Mouse (Mus musculus): ENCODE measurements around the gene Gpat2. TPM values are rescaled to one million over a fixed set of nuclear protein-coding genes. Genes with fewer than 3 reads are reported as not detected.
A peak's percentile ranks its signal among the peaks of the same experiment; 100 is the strongest.

Gpat2 gene
- polyA plus RNA-seq, 1 experiment from 2014 or later: 0.39 TPM

DNA sequence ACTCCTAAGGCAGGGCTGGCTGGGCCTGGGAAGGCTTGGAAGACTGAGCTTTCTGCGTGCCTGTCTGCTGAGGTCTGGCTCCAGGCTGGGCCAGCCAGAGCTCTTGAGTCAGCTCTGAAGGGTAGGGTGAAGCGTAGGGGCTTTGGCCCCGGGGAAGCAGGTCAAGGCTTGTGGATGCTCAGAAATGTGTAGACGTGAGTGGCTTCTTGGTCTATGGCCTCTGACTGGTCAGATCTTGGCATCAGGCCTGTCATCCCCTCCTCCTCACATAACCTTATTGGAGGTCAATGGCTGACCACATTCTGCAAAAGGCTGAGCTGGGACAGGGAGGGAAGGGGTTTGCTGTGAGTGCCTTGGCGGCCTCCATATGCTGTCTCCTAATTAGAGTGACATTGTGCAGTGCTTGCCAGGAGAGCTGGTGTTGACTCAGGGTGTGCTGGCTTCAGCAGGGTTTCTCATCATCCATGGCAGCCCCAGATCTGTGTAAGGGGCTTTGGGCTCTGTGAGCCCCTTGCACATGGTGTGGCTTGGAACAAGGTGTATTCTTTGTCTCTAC, 30.3 kb upstream of the Gpat2 start:
- Histone ChIP-seq H3K4me3 (replicated peaks) (no peak overlapping the region), H3K4me1 (replicated peaks) (peaks cover 4% of the 10 kb centered on the region; the same call in 1 of the 2 replicates), H3K27me3 (no peaks in the 10 kb centered on the region; the same call in 1 of the 2 replicates), H3K9me3 (replicated peaks) (no peaks in the 10 kb centered on the region), H3K9ac (no peak overlapping the region), H3K36me3 (no peaks in the 10 kb centered on the region), H3K27ac (no peak overlapping the region), H3K4me2 (no peak overlapping the region)
- 74% methylated on average over 5 of the region's 5 CpGs for WGBS (ENCODE audit: insufficient replicate concordance)
- peak; percentile 24 for ATAC-seq (ENCODE audit: low read depth)
- no peak for DNase-seq

GRCm38 (mm10) chr2:127398738-127399137, 26.3 kb upstream of the Gpat2 start:
- H3K9ac ChIP-seq: no peak overlapping the region
- no peaks in the 10 kb centered on the region; the same call in 1 of the 2 replicates for H3K4me1 ChIP-seq (replicated peaks)
- no peak overlapping the region for H3K4me2 ChIP-seq
- H3K4me3 ChIP-seq (replicated peaks): no peak overlapping the region
- H3K27ac ChIP-seq: no peak overlapping the region
- no peaks in the 10 kb centered on the region for H3K9me3 ChIP-seq (replicated peaks)
- 81% methylated on average over 7 of the region's 7 CpGs for WGBS (ENCODE audit: insufficient replicate concordance)
- H3K36me3 ChIP-seq: no peaks in the 10 kb centered on the region
- peaks cover 8% of the 10 kb centered on the region for H3K27me3 ChIP-seq
- ATAC-seq (ENCODE audit: low read depth) (peak; percentile 67), DNase-seq (no peak)

GRCm38 (mm10) chr2:127411126-127411525, 13.9 kb upstream of the Gpat2 start:
- H3K27me3 ChIP-seq: peaks cover 11% of the 10 kb centered on the region; the same call in 1 of the 2 replicates
- WGBS (ENCODE audit: insufficient replicate concordance): 84% methylated on average over 6 of the region's 6 CpGs
- H3K4me1 ChIP-seq (replicated peaks): peaks cover 5% of the 10 kb centered on the region; the same call in 1 of the 2 replicates
- DNase-seq (no peak), ATAC-seq (ENCODE audit: low read depth) (no peak)
- no peaks in the 10 kb centered on the region for H3K9me3 ChIP-seq (replicated peaks)
- no peak overlapping the region for H3K27ac ChIP-seq
- H3K36me3 ChIP-seq: no peaks in the 10 kb centered on the region
- no peak overlapping the region for H3K4me3 ChIP-seq (replicated peaks)
- H3K9ac ChIP-seq: no peak overlapping the region
- H3K4me2 ChIP-seq: no peak overlapping the region

GRCm38 (mm10) chr2:127415806-127416205, 9.2 kb upstream of the Gpat2 start:
- peaks cover 1% of the 10 kb centered on the region; the same call in 1 of the 2 replicates for H3K4me1 ChIP-seq (replicated peaks)
- H3K27ac ChIP-seq: no peak overlapping the region
- WGBS (ENCODE audit: insufficient replicate concordance): 53% methylated on average over 10 of the region's 10 CpGs
- no peak overlapping the region for H3K9ac ChIP-seq
- no peak for ATAC-seq (ENCODE audit: low read depth)
- no peaks in the 10 kb centered on the region for H3K9me3 ChIP-seq (replicated peaks)
- H3K4me2 ChIP-seq: no peak overlapping the region
- H3K36me3 ChIP-seq: no peaks in the 10 kb centered on the region
- H3K4me3 ChIP-seq (replicated peaks): no peak overlapping the region
- peaks cover 12% of the 10 kb centered on the region; the same call in 1 of the 2 replicates for H3K27me3 ChIP-seq
- DNase-seq: no peak

GRCm38 (mm10) chr2:127416706-127417105, 8.3 kb upstream of the Gpat2 start:
- H3K27me3 ChIP-seq: peaks cover 12% of the 10 kb centered on the region; the same call in 1 of the 2 replicates
- H3K9me3 ChIP-seq (replicated peaks): no peaks in the 10 kb centered on the region
- no peaks in the 10 kb centered on the region for H3K4me1 ChIP-seq (replicated peaks)
- no peak for DNase-seq
- no peaks in the 10 kb centered on the region for H3K36me3 ChIP-seq
- 35% methylated on average over 3 of the region's 3 CpGs for WGBS (ENCODE audit: insufficient replicate concordance)
- no peak overlapping the region for H3K4me2 ChIP-seq
- no peak overlapping the region for H3K27ac ChIP-seq
- no peak overlapping the region for H3K4me3 ChIP-seq (replicated peaks)
- no peak for ATAC-seq (ENCODE audit: low read depth)
- no peak overlapping the region for H3K9ac ChIP-seq

DNA sequence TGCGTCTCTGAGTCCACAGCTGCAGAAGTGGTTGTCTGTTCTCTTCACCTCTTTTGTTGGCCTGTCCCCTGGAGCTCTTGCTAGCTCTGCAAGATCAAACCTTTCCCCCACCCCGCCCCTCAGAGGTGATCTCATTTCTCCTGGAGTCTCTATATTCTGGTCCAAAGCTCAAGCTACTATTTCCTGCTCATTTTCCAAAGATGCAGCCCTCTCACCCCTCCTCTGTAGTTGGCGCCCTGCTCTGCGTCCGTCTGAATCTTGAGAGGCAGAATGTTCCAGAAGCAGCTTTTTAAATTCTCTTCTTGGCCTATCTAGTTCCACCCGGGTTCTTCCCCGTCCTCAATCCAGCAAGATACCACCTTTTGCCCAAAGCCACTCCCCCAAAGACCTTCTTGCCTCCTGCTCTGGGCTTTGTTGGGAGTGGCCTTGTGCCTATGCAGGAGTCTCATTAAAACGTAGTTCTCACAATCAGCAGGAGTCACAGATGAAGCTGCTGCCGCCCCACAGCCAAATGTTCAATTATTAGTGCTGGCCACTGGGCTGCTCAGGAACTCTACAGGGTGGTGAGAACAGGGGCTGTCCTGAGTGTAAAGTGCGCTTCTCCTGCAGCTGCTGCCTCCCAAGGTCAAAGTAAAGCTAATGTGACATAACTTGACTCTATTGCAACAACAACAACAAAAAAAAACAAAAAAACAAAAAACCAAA, 6.6 kb upstream of the Gpat2 start:
- Histone ChIP-seq H3K4me1 (replicated peaks) (no peaks in the 10 kb centered on the region), H3K4me3 (replicated peaks) (no peak overlapping the region), H3K9me3 (replicated peaks) (no peaks in the 10 kb centered on the region), H3K27ac (no peak overlapping the region), H3K9ac (no peak overlapping the region), H3K4me2 (no peak overlapping the region), H3K36me3 (no peaks in the 10 kb centered on the region), H3K27me3 (peaks cover 12% of the 10 kb centered on the region; the same call in 1 of the 2 replicates)
- DNase-seq (no peak), ATAC-seq (ENCODE audit: low read depth) (no peak)
- WGBS (ENCODE audit: insufficient replicate concordance): 59% methylated on average over 10 of the region's 10 CpGs

DNA sequence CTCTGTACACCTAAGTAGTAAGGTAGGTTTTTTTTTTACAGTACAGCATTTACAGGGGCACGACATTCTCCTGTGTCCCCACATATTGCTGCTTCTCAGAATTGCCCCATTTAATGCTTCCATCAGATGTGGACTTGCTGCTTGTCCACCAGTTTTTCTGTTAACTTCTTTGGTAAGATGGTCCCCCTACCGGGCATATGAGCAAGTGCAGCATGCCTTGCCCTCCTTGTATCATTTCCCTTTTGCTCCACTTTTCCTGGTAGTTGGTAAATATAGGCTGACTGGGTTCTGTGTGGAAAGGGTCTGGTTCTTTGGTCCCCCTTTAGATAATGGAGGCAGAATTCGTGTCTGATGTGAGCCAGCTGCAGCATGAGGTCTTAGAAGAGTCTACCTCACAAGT, 5.2 kb downstream of the Gpat2 start:
- 7% methylated on average over 3 of the region's 3 CpGs for WGBS (ENCODE audit: insufficient replicate concordance)
- DNase-seq (no peak), ATAC-seq (ENCODE audit: low read depth) (no peak)
- Histone ChIP-seq H3K4me2 (no peak overlapping the region), H3K27me3 (peaks cover 15% of the 10 kb centered on the region), H3K9me3 (replicated peaks) (no peaks in the 10 kb centered on the region), H3K9ac (no peak overlapping the region), H3K4me1 (replicated peaks) (peaks cover 24% of the 10 kb centered on the region), H3K27ac (no peak overlapping the region), H3K4me3 (replicated peaks) (no peak overlapping the region), H3K36me3 (peaks cover 7% of the 10 kb centered on the region; the same call in 1 of the 2 replicates)

DNA sequence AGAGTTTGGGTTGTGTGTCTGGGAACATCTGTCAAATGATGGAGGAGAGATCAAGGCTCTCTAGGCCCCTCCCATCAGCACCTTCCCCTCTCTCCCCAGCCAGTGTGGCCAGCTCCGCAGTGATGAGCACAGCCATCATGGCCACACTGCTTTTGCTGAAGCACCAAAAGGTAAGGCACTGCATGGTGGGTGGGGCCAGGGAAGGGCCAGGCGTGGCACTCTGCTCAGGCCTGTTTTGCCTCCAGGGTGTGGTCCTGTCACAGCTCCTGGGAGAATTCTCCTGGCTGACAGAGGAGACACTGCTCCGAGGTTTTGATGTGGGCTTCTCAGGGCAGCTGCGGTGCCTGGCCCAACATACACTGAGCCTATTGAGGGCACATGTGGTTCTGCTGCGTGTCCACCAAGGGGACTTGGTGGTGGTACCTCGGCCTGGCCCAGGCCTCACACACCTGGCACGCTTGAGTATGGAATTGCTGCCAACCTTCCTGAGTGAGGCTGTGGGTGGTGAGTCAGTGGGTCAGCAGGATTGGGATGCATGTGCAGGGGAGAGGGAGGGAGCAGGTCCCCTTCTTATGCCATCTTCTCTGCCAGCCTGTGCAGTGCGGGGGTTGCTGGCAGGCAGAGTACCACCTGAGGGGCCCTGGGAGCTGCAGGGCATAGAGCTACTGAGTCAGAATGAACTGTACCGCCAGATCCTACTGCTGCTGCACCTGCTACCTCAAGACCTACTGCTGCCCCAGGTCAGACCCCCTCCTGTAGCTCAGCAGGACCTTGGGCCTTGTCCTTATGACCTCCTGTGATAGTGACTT, 8.7 kb downstream of the Gpat2 start:
- ATAC-seq (ENCODE audit: low read depth): peak; percentile 24; the same call in 1 of the 2 replicates
- no peak overlapping the region; the same call in 1 of the 2 replicates for H3K27ac ChIP-seq
- peaks cover 25% of the 10 kb centered on the region for H3K36me3 ChIP-seq
- no peaks in the 10 kb centered on the region for H3K9me3 ChIP-seq (replicated peaks)
- H3K4me1 ChIP-seq (replicated peaks): peaks cover 37% of the 10 kb centered on the region
- no peak for DNase-seq
- no peak overlapping the region for H3K4me3 ChIP-seq (replicated peaks)
- H3K4me2 ChIP-seq: 0 out of 2 replicates have a peak overlapping the region, but pooled peaks have one; percentile 1
- H3K9ac ChIP-seq: peak overlapping the region; percentile 30
- H3K27me3 ChIP-seq: 0 out of 2 replicates have a peak, but pooled peaks cover 5% of the 10 kb centered on the region
- 71% methylated on average over 9 of the region's 9 CpGs for WGBS (ENCODE audit: insufficient replicate concordance)

GRCm38 (mm10) chr2:127435135-127435534, 10.1 kb downstream of the Gpat2 start:
- H3K36me3 ChIP-seq: peaks cover 32% of the 10 kb centered on the region
- DNase-seq: peak; percentile 42
- H3K9me3 ChIP-seq (replicated peaks): no peaks in the 10 kb centered on the region
- ATAC-seq (ENCODE audit: low read depth): peak; percentile 26; the same call in 1 of the 2 replicates
- WGBS (ENCODE audit: insufficient replicate concordance): 6% methylated on average over 2 of the region's 2 CpGs
- peak overlapping the region; percentile 36; the same call in 1 of the 2 replicates for H3K9ac ChIP-seq
- H3K4me1 ChIP-seq (replicated peaks): peaks cover 37% of the 10 kb centered on the region
- H3K27ac ChIP-seq: peak overlapping the region; percentile 21; the same call in 1 of the 2 replicates
- H3K27me3 ChIP-seq: no peaks in the 10 kb centered on the region
- H3K4me2 ChIP-seq: no peak overlapping the region
- no peak overlapping the region for H3K4me3 ChIP-seq (replicated peaks)

DNA sequence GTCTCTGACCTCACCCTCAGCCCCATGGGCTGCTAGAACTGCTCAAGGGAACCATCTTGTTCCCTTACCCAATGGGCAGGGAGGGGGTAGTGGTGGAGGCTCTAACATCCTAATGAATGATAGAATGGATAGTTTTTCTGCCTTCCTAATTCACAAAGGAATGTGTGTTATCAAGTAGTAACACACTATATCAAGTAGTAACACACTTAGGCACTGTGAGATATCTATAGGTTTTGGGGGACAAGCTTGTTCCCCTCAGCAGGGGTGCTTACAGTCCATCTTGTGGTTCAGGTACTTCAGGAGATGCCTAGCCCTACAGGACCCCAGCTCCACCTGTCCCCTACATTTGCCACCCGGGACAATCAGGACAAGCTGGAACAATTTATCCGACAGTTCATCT, 10.6 kb downstream of the Gpat2 start:
- WGBS (ENCODE audit: insufficient replicate concordance): 82% methylated on average over 2 of the region's 2 CpGs
- peaks cover 37% of the 10 kb centered on the region for H3K4me1 ChIP-seq (replicated peaks)
- no peaks in the 10 kb centered on the region for H3K27me3 ChIP-seq
- H3K27ac ChIP-seq: peak overlapping the region; percentile 21; the same call in 1 of the 2 replicates
- ATAC-seq (ENCODE audit: low read depth): peak; percentile 62
- H3K4me3 ChIP-seq (replicated peaks): no peak overlapping the region
- peaks cover 32% of the 10 kb centered on the region for H3K36me3 ChIP-seq
- H3K9me3 ChIP-seq (replicated peaks): no peaks in the 10 kb centered on the region
- no peak for DNase-seq
- peak overlapping the region; percentile 36; the same call in 1 of the 2 replicates for H3K9ac ChIP-seq
- H3K4me2 ChIP-seq: no peak overlapping the region

- Histone ChIP-seq H3K9me3 (replicated peaks) (no peaks in the 10 kb centered on the region), H3K9ac (no peak overlapping the region), H3K36me3 (peaks cover 32% of the 10 kb centered on the region), H3K4me1 (replicated peaks) (peaks cover 42% of the 10 kb centered on the region), H3K27ac (no peak overlapping the region), H3K4me3 (replicated peaks) (no peak overlapping the region), H3K27me3 (no peaks in the 10 kb centered on the region), H3K4me2 (no peak overlapping the region)
- DNase-seq: no peak
- no peak for ATAC-seq (ENCODE audit: low read depth)
- WGBS (ENCODE audit: insufficient replicate concordance): 75% methylated on average over 5 of the region's 5 CpGs
These were observed 12.7 kb downstream of the Gpat2 start for GRCm38 (mm10) chr2:127437697-127438096.

All from liver, embryonic 13.5 days (tissue).